Mouse (Mus musculus) retina, embryonic 14.5 days (tissue): Measurements from ENCODE around the gene Gm29289.
"Not testable (repeated sequence)": the region's sequence is repeated elsewhere in the genome, so short reads cannot be mapped to it uniquely, and the experiment has no call there.

ENCODE experiments used
- DNase-seq: peaks from one replicate; pipeline ENCODE4 v3.0.0-alpha.2; 2015; ENCODE audit warnings: low spot score

The Gm29289 gene

DNA sequence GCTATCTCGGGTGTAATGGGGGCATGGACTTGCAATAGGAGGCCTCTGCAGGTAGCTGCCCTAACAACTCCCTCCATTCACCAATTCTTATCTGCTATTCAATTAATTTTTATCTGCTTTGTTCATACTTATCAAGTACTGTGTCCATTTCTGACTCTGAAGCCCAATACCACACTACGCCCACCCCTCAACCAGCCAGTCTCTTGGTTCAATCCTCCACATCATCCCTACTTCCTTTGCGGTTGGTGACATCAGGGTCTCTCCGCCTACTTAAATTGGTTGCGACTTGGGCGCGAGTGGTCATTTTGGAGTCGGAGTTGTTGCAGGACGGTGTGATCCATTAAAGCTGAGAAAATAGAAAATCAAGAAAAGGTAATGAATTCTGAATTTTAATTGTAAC is at the start of gene Gm29289:
Gm29289 (plus strand) TSS at position 301 of the 400 bp plus-strand sequence.
- not testable (repeated sequence) for DNase-seq

DNA sequence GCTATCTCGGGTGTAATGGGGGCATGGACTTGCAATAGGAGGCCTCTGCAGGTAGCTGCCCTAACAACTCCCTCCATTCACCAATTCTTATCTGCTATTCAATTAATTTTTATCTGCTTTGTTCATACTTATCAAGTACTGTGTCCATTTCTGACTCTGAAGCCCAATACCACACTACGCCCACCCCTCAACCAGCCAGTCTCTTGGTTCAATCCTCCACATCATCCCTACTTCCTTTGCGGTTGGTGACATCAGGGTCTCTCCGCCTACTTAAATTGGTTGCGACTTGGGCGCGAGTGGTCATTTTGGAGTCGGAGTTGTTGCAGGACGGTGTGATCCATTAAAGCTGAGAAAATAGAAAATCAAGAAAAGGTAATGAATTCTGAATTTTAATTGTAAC is 31.7 kb upstream of the Gm29289 start, which contains the start of gene Gm10352:
Gm10352 (plus strand) TSS at position 301 of the 400 bp plus-strand sequence.
- DNase-seq, result not testable (repeated sequence)
